Mouse (Mus musculus): ENCODE data around the gene Tox3. TPM values are rescaled to one million over a fixed set of nuclear protein-coding genes. Genes with fewer than 3 reads are reported as not detected.

Gene Tox3
- total and polyA plus RNA-seq, 3 experiments: not detected

- no peak for DNase-seq (ENCODE audit: extremely low read depth)
- Histone ChIP-seq H3K4me3 (replicated peaks in 1 of 3; ENCODE audit: low read depth in 2 of 3, low read length in 2 of 3, poor library complexity in 1 of 3) (no peak overlapping the region), H3K4me2 (ENCODE audit: insufficient read depth, low read depth, poor library complexity, severe bottlenecking) (no peak overlapping the region), H3K36me3 (replicated peaks in 1 of 2; ENCODE audit: control insufficient read depth in 1 of 2, insufficient read depth in 1 of 2, low read length in 1 of 2) (no peaks in the 10 kb centered on the region), H3K27ac (ENCODE audit: insufficient read depth, low read depth) (no peak overlapping the region), H3K9ac (ENCODE audit: insufficient read depth, low read depth) (no peak overlapping the region), H3K79me2 (replicated peaks; ENCODE audit: control insufficient read depth, extremely low read depth, insufficient read depth, poor library complexity, severe bottlenecking) (no peaks in the 10 kb centered on the region), H3K9me3 (replicated peaks; ENCODE audit: low read length) (no peaks in the 10 kb centered on the region), H3K4me1 (ENCODE audit: control insufficient read depth in 1 of 2, insufficient read depth in 2 of 2) (no peaks in the 10 kb centered on the region), H3K27me3 (replicated peaks) (no peaks in the 10 kb centered on the region)
- TF ChIP-seq CTCF (conservative IDR thresholded peaks at IDR 0.05 in 1 of 2, IDR thresholded peaks at IDR 0.05 in 1 of 2; ENCODE audit: low read depth in 2 of 2, low read length in 2 of 2): no peak
- dilution Hi-C loops (cut with MboI; ENCODE audit: extremely low pct_ligation_motif_present, extremely low pct_unique_long_range_greater_than_20kb, low sequenced_read_pairs) (no loop called here), in situ Hi-C loops (cut with MboI; ENCODE audit: low pct_ligation_motif_present, low pct_unique_long_range_greater_than_20kb, low sequenced_read_pairs) (no loop called here)
Observed at GRCm38 (mm10) chr8:90267698-90268256, 80.4 kb downstream of the Tox3 start.

- no peak overlapping the region for H3K4me3 ChIP-seq (replicated peaks in 1 of 3; ENCODE audit: low read depth in 2 of 3, low read length in 2 of 3, poor library complexity in 1 of 3)
- H3K79me2 ChIP-seq (replicated peaks; ENCODE audit: control insufficient read depth, extremely low read depth, insufficient read depth, poor library complexity, severe bottlenecking): no peaks in the 10 kb centered on the region
- no peak for DNase-seq (ENCODE audit: extremely low read depth)
- TF ChIP-seq RAD21 (IDR thresholded peaks at IDR 0.05; ENCODE audit: low read depth, low read length): no peak
- TF ChIP-seq MAZ (IDR thresholded peaks at IDR 0.05; ENCODE audit: low read depth, low read length): no peak
- TF ChIP-seq ZNF384 (IDR thresholded peaks at IDR 0.05; ENCODE audit: low read depth, low read length): no peak
- TF ChIP-seq ZMIZ1 (IDR thresholded peaks at IDR 0.05; ENCODE audit: low read depth, low read length): no peak
- no peak overlapping the region for H3K9ac ChIP-seq (ENCODE audit: insufficient read depth, low read depth)
- dilution Hi-C loops (cut with MboI; ENCODE audit: extremely low pct_ligation_motif_present, extremely low pct_unique_long_range_greater_than_20kb, low sequenced_read_pairs) (no loop called here), in situ Hi-C loops (cut with MboI; ENCODE audit: low pct_ligation_motif_present, low pct_unique_long_range_greater_than_20kb, low sequenced_read_pairs) (no loop called here)
- no peaks in the 10 kb centered on the region for H3K27me3 ChIP-seq (replicated peaks)
- H3K4me1 ChIP-seq (ENCODE audit: control insufficient read depth in 1 of 2, insufficient read depth in 2 of 2): no peaks in the 10 kb centered on the region
- no peaks in the 10 kb centered on the region for H3K36me3 ChIP-seq (replicated peaks in 1 of 2; ENCODE audit: control insufficient read depth in 1 of 2, insufficient read depth in 1 of 2, low read length in 1 of 2)
- H3K4me2 ChIP-seq (ENCODE audit: insufficient read depth, low read depth, poor library complexity, severe bottlenecking): no peak overlapping the region
- H3K9me3 ChIP-seq (replicated peaks; ENCODE audit: low read length): no peaks in the 10 kb centered on the region
- no peak overlapping the region for H3K27ac ChIP-seq (ENCODE audit: insufficient read depth, low read depth)
Observed at GRCm38 (mm10) chr8:90266986-90267385, 81.2 kb downstream of the Tox3 start.

DNA sequence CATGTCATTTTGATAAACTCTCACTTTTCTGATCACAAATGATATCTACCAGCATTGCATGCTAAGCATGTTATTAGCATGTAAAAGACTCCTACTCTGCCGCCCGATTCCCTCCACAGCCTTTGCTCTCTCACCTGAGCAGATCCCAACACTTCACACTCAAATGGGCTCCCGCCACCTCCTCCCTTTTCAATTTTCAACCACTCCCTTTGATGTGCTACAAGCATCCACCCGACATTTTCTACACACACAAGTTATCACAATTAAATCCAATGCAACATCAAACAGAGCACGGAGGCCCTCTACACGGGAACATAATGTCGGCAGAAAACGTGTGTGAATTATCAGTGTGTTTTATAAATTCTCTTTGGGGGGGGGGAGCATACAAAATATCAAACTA lies 81.9 kb downstream of the Tox3 start:
- Histone ChIP-seq H3K4me2 (ENCODE audit: insufficient read depth, low read depth, poor library complexity, severe bottlenecking) (no peak overlapping the region), H3K9me3 (replicated peaks; ENCODE audit: low read length) (no peaks in the 10 kb centered on the region), H3K27me3 (replicated peaks) (no peaks in the 10 kb centered on the region), H3K4me1 (ENCODE audit: control insufficient read depth in 1 of 2, insufficient read depth in 2 of 2) (no peaks in the 10 kb centered on the region), H3K9ac (ENCODE audit: insufficient read depth, low read depth) (no peak overlapping the region), H3K27ac (ENCODE audit: insufficient read depth, low read depth) (no peak overlapping the region), H3K79me2 (replicated peaks; ENCODE audit: control insufficient read depth, extremely low read depth, insufficient read depth, poor library complexity, severe bottlenecking) (no peaks in the 10 kb centered on the region), H3K36me3 (replicated peaks in 1 of 2; ENCODE audit: control insufficient read depth in 1 of 2, insufficient read depth in 1 of 2, low read length in 1 of 2) (no peaks in the 10 kb centered on the region), H3K4me3 (replicated peaks in 1 of 3; ENCODE audit: low read depth in 2 of 3, low read length in 2 of 3, poor library complexity in 1 of 3) (no peak overlapping the region)
- no peak for DNase-seq (ENCODE audit: extremely low read depth)
- dilution Hi-C loops (cut with MboI; ENCODE audit: extremely low pct_ligation_motif_present, extremely low pct_unique_long_range_greater_than_20kb, low sequenced_read_pairs) (no loop called here), in situ Hi-C loops (cut with MboI; ENCODE audit: low pct_ligation_motif_present, low pct_unique_long_range_greater_than_20kb, low sequenced_read_pairs) (no loop called here)
- TF ChIP-seq NELFE (IDR thresholded peaks at IDR 0.05; ENCODE audit: low read depth, low read length) (no peak), ETS1 (conservative IDR thresholded peaks at IDR 0.05; ENCODE audit: low read depth, low read length) (no peak), MYC (IDR thresholded peaks at IDR 0.05; ENCODE audit: low read depth, low read length) (no peak), CHD1 (IDR thresholded peaks at IDR 0.05; ENCODE audit: low read depth, low read length) (no peak), MXI1 (IDR thresholded peaks at IDR 0.05; ENCODE audit: low read depth, low read length) (no peak), USF2 (conservative IDR thresholded peaks at IDR 0.05; ENCODE audit: low read depth, low read length) (no peak), ZMIZ1 (IDR thresholded peaks at IDR 0.05; ENCODE audit: low read depth, low read length) (no peak), TBP (conservative IDR thresholded peaks at IDR 0.05; ENCODE audit: low read depth, low read length) (no peak), POLR2A (IDR thresholded peaks at IDR 0.05; ENCODE audit: low read depth, low read length) (no peak), MAFK (IDR thresholded peaks at IDR 0.05; ENCODE audit: insufficient replicate concordance, low read length) (no peak)
